Mouse (Mus musculus): ENCODE data around the gene Auts2. TPM values are rescaled to one million over a fixed set of nuclear protein-coding genes. Genes with fewer than 3 reads are reported as not detected.
A peak's percentile ranks its signal among the peaks of the same experiment; 100 is the strongest.

Auts2 gene
- total RNA-seq, 1 experiment from 2014 or later: 10.4 TPM

- no peak for ATAC-seq (replicated peaks; ENCODE audit: low read depth, poor library complexity, severe bottlenecking)
These were observed 411.2 kb downstream of the Auts2 start for GRCm38 (mm10) chr5:132131948-132132347.

- ATAC-seq (replicated peaks; ENCODE audit: low read depth, poor library complexity, severe bottlenecking): peak; percentile 60; the same call in 1 of the 2 replicates
These were observed 412.6 kb downstream of the Auts2 start for GRCm38 (mm10) chr5:132130577-132130976.

- ATAC-seq (replicated peaks; ENCODE audit: low read depth, poor library complexity, severe bottlenecking): no peak
These were observed 416.5 kb downstream of the Auts2 start for GRCm38 (mm10) chr5:132126626-132127025.

GRCm38 (mm10) chr5:132115631-132116030 lies 427.5 kb downstream of the Auts2 start:
- ATAC-seq (replicated peaks; ENCODE audit: low read depth, poor library complexity, severe bottlenecking): no peak

GRCm38 (mm10) chr5:132114561-132115301 lies 428.4 kb downstream of the Auts2 start:
- ATAC-seq (replicated peaks; ENCODE audit: low read depth, poor library complexity, severe bottlenecking): no peak

GRCm38 (mm10) chr5:132113480-132113879 lies 429.7 kb downstream of the Auts2 start:
- ATAC-seq (replicated peaks; ENCODE audit: low read depth, poor library complexity, severe bottlenecking): no peak

- ATAC-seq (replicated peaks; ENCODE audit: low read depth, poor library complexity, severe bottlenecking): no peak
These were observed 430.5 kb downstream of the Auts2 start for GRCm38 (mm10) chr5:132112666-132113065.

- no peak for ATAC-seq (replicated peaks; ENCODE audit: low read depth, poor library complexity, severe bottlenecking)
These were observed 440.7 kb downstream of the Auts2 start for GRCm38 (mm10) chr5:132102426-132102825.

GRCm38 (mm10) chr5:132098461-132098860 lies 444.7 kb downstream of the Auts2 start:
- ATAC-seq (replicated peaks; ENCODE audit: low read depth, poor library complexity, severe bottlenecking): no peak

GRCm38 (mm10) chr5:132092721-132093120 lies 450.4 kb downstream of the Auts2 start:
- ATAC-seq (replicated peaks; ENCODE audit: low read depth, poor library complexity, severe bottlenecking): no peak

- ATAC-seq (replicated peaks; ENCODE audit: low read depth, poor library complexity, severe bottlenecking): no peak
These were observed 453.5 kb downstream of the Auts2 start for GRCm38 (mm10) chr5:132089496-132090250.

- peak; percentile 71; the same call in 1 of the 2 replicates for ATAC-seq (replicated peaks; ENCODE audit: low read depth, poor library complexity, severe bottlenecking)
These were observed 454.6 kb downstream of the Auts2 start for GRCm38 (mm10) chr5:132088585-132088984.

- ATAC-seq (replicated peaks; ENCODE audit: low read depth, poor library complexity, severe bottlenecking): no peak
These were observed 459.3 kb downstream of the Auts2 start for GRCm38 (mm10) chr5:132083753-132084326.

- no peak for ATAC-seq (replicated peaks; ENCODE audit: low read depth, poor library complexity, severe bottlenecking)
These were observed 467.2 kb downstream of the Auts2 start for GRCm38 (mm10) chr5:132075942-132076341.

GRCm38 (mm10) chr5:132074724-132075374 lies 468.3 kb downstream of the Auts2 start:
- no peak for ATAC-seq (replicated peaks; ENCODE audit: low read depth, poor library complexity, severe bottlenecking)

GRCm38 (mm10) chr5:132074360-132074723 lies 468.8 kb downstream of the Auts2 start:
- ATAC-seq (replicated peaks; ENCODE audit: low read depth, poor library complexity, severe bottlenecking): no peak

GRCm38 (mm10) chr5:132073677-132074359 lies 469.3 kb downstream of the Auts2 start:
- ATAC-seq (replicated peaks; ENCODE audit: low read depth, poor library complexity, severe bottlenecking): no peak

- no peak for ATAC-seq (replicated peaks; ENCODE audit: low read depth, poor library complexity, severe bottlenecking)
These were observed 470.8 kb downstream of the Auts2 start for GRCm38 (mm10) chr5:132072356-132072755.

- no peak for ATAC-seq (replicated peaks; ENCODE audit: low read depth, poor library complexity, severe bottlenecking)
These were observed 475.1 kb downstream of the Auts2 start for GRCm38 (mm10) chr5:132067750-132068739.
